Mouse (Mus musculus): ENCODE data around the gene 3110070M22Rik.
"Not testable (repeated sequence)": the region's sequence is repeated elsewhere in the genome, so short reads cannot be mapped to it uniquely, and the experiment has no call there.

Gene 3110070M22Rik

DNA sequence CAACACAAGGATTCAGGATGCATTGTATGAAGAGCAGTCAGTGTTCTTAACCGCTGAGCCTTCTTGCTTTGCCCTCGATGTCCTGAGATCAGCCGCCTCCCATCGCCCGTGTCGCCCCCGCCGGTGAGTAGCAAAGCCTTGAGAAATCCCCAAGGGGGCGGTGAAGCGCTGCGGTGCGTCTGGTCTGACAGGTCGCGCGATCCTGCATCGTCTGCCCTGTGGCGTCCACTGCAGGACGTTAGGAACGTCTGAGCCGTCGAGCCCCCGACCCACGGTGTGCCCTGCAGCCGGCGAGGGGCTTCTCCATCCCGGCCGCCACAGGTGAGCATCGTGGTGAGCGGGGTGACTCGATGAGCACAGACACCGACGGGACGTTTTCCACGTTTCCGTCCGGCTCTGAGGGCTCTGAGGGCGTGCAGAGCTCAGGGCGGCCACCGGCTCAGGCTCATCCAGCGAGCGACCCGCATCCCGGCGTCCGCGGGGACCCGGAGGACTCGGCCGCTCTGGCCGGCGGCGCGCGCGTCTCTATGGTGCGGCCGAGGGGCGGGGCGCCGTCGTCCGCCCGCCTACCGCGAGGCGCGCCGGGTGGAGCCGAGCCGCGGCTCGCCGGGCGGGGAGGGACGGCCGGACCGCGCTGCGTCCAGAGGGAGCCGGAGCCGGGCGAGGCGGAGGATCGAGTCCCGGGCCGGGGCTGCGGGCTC lies at the start of gene 3110070M22Rik, which contains the start of gene Tmem267:
Gene 3110070M22Rik (minus strand): TSS at position 504 of the 701 bp plus-strand sequence.
Gene Tmem267 (plus strand): TSS at position 160 of the 701 bp plus-strand sequence.
- DNase-seq (ENCODE audit: low spot score) = no peak

DNA sequence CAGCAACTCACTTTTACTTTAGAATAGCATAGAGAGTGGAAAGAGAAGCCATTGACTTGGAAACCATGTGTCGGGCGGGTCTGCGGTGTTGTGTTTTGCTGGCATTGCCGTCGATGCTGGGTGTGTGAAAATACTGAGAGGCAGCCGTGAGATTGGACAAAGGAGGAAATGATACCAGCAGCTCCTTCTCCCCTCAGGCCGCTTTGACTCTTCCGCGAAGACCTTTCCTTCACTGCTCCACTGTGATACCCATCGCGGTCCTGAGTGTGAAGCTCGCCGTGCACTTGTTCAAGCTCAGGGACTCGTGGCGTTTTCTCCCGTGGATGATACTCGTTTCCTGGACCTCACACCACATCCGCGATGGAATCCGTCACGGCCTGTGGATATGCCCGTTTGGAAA lies 6.8 kb upstream of the 3110070M22Rik start:
- DNase-seq (ENCODE audit: low spot score) = not testable (repeated sequence)

DNA sequence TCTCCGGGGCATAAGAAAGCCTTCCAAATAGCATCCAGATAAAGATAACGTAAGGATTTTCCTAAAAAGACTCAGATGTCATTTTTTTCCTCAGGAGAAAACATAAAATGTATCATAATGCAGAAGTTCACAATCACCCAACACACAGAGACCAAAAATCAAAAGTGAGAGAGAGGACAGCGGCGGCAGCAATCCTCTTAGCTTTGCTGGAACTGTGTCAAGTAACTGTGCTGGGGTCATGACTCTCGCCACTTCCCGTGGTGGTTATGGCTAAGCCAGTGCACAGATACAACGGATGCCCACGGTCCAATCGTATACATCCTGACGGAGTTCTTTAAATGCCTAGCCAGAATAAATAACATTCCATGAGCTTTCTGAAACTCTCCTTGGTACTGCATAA lies 3.9 kb upstream of the 3110070M22Rik start:
- not testable (repeated sequence) for DNase-seq (ENCODE audit: low spot score)

DNA sequence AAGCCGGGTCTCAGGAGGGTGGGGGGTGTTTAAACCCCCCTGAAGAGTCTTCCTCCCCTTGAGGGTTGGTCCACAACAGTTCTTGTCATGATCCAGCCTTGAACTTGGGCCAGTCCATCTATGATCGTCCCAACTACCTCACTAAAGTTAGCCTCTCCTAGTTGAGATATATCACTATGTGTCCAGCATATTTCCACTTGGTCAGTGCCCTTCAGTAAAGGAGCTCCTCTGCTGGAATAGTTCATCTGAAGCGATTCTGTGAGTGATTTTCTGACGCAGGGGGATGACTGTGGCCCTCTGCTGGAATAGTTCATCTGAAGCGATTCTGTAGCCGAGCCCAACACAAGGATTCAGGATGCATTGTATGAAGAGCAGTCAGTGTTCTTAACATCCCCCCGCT lies 829 bp downstream of the 3110070M22Rik start:
- DNase-seq (ENCODE audit: low spot score) = no peak

DNA sequence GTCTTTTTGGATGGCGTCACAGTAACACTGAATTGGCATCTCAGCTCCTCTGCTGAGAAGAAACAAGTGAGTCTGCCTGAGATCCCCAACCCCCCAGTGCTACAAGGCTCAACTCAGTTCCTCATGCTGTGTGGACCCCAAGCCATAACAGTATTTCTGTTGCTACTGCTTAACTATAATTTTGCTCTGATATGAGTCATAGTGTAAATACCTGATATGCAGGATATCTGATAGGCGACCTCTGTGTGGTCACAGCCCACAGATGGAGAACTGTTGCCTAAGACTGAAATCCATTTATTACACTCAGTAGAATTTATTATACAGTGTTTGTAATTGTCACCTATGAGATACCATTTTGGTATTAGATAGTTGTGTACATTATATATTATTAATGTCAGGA lies 10.4 kb downstream of the 3110070M22Rik start:
- no peak for DNase-seq (ENCODE audit: low spot score)

DNA sequence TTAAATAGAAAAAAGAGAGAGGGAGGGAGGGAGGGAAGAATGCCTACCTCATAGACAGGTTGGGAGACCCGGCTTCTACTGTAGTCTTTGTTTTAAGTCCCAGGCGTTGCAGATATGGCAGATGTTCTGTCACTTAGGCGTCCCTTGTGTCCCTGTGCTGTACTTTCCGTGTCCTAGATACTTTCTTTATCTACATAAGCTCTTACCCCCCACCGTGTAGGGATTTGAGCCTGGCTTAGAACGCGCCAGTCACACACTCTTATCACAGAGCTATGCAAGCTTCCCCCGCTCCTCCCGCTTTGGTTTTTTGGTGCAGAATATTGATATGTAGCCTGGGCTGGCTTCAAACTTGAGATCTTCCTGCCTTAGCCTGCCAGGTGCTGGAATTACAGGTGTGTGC lies 11.6 kb downstream of the 3110070M22Rik start:
- no peak for DNase-seq (ENCODE audit: low spot score)

DNA sequence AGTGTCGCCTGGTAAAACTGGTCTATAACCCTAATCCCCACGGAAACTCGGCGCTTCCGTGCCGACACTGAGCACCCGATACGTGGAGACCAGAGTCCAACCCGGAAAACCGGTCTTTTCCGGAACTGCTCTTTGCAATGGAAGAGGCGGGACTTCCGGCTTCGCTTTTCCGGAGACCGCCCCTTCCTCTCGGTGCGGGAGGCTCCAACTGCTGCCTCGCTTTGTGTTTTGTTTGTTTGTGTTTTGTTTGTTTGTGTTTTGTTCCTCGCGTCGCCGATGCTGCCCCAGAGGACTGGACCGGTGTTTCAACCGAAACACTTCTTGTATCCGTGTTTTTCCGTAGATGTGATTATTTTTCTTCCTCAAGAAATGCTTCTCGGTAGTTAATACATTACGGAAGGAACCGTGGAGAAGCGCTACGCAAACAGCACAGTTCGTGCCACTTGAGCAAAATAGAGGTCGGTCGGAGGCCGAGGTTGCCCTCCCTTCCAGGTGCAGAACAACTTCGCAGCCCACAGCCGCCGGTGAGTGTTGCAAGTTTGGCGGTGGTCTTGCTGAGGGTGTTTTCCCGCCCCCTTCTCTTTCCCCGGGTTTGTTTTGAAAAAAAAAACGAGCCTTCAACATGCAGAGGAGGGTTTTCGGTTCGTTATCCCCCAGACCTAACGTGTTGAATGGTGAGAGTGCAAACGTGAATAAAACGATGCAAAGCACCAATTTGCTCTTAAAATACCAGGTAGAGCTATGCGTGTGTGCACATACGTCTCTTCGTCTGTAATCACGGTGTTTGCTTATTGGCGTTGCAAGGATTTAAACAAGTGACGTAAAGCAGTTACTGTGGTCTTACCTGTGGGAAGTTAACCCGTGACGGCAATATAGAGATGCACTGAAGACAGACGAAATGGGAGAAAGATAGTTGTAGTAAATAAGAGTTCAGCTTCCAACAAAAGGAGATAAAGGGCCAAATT lies 25.3 kb downstream of the 3110070M22Rik start, which contains the start of gene 4833420G17Rik:
Gene 4833420G17Rik (plus strand): TSS at position 173 of the 965 bp plus-strand sequence.
- DNase-seq (ENCODE audit: low spot score) = peak; percentile 81

DNA sequence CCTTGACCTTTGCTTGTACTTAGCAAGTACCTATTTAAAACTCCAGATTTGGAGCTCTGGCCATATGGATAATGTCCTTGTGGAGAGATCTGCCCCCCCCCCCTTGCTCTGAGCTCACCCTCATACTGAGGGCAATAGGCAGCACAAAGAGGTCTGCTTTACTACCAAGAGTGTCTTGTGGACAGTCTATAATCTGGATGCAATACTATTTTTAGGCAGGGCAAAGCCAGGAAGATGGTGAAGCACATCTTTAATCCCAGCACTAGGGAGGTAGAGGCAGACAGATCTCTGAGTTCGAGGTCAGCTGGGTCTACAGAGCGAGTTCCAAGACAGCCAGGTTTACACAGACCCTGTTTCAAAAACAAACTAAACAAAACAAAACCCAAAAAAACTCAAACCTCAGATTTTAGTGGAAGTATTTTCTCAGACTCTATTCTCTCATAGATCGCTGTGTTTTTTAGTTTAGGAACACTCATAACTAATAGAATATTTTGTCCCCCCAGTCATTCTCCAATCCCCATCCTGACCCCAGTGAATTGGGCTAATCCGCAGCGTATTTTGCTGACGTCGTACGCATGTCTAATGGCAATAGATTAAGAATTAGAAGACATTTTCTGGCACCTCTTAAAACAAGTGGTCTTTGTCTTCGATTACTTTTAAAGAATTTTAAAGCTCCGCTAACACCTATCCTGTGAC lies 26.1 kb downstream of the 3110070M22Rik start:
- DNase-seq (ENCODE audit: low spot score) = no peak

DNA sequence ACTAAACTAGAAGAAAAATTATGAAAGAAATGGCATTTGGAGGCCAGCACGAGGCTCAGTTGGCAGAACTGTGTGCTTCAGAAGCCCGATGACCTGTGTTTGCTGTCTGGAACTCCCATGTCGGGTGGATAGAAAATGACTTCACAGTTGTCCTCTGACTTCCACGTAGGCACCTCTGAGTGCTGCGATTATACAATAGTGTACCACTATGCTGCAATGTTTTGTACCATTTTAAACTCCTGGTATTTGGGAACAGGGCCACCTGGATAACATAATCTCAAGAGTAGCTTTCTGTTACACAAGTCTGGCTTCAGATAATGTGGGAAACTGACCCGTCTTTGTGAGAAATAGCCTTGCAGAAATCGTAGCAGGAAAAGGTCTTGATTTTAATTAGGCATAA lies 31.8 kb downstream of the 3110070M22Rik start:
- no peak for DNase-seq (ENCODE audit: low spot score)

DNA sequence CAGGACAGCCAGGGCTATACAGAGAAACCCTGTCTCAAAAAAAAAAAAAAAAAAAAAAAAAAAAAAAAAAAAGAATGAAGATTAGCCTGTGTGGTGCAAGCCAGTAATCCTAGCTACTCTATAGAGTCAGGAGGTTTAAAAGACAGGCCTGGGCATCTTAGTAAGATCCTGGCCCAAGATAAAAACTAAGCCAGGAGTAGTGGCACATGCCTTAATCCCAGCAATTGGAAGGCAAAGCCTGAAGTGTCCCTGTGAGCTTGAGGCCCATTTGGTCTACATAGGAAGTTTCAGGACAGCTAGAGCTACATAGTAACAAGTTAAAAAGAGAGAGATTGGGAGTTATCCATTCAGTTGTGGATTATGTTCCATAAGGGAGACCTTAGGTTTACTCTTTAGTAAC lies 33.1 kb downstream of the 3110070M22Rik start:
- DNase-seq (ENCODE audit: low spot score) = no peak

DNA sequence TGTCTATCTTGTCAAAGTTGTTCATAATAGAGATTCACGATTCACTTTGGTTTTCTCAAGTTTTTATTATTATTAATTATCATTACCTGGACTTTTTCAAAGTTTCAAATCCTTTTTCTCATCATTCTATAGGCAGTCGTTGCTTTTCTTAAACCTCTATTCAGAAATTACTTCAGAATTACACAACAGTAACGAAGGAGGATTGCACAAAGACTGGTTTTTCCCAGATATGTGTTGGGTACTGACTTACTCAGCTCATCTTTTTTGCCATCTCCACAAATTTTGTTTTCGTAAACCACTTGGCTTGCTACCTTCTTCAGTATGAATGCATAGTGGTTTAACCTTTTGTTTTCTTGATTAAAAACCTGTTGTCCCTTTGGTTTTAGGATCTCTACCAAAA lies 34.6 kb downstream of the 3110070M22Rik start:
- no peak for DNase-seq (ENCODE audit: low spot score)

DNA sequence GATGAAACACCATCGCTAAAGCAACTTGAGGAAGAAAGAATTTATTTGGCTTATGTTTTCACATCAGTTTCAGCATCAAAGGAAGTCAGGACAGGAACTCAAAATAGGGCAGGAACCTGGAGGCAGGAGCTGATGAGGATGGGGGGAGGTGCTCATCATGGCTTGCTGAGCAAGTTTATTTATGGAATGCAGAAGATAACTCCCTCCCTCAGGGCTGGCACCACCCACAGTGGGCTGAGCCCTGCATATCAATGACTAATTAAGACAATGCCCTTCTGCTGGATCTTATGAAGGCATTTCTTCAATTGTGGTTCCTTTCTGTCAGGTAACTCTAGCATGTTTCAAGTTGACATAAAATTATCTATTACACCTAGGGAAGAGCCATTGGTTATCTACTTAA lies 45.9 kb downstream of the 3110070M22Rik start:
- DNase-seq (ENCODE audit: low spot score) = no peak

Measured in spleen, adult 12 weeks (tissue).